Mouse (Mus musculus) hindbrain, embryonic 11.5 days (tissue): ENCODE measurements at regions not wholly inside any gene's neighbourhood (a gene's known extent, or its start where the extent isn't known, plus 50 kb on each side); places are given as distances from the start of the nearest gene placed in this dataset.

Experiments
- ATAC-seq: fragments of 200-750 bp; cut with Nextera tagmentation; 2 replicates; pipeline ENCODE4 v1.8.0; 2017; ENCODE audit warnings: mild to moderate bottlenecking, moderate TSS enrichment, moderate library complexity; ENCODE audit not compliant: low FRiP score
- DNase-seq: peaks from one replicate; pipeline ENCODE4 v3.0.0-alpha.2; 2015; ENCODE audit warnings: low spot score
- H3K27ac ChIP-seq: fragments of 300-500 bp; sonication (generic); 2 replicates; pipeline ENCODE4 v1.5.1; 2014; ENCODE audit warnings: mild to moderate bottlenecking, low read depth, low read length
- H3K27me3 ChIP-seq: fragments of 300-500 bp; sonication (generic); 2 replicates; pipeline ENCODE4 v1.6.1; 2014; ENCODE audit warnings: mild to moderate bottlenecking, low read length, moderate library complexity, mixed read lengths; ENCODE audit not compliant: control insufficient read depth, insufficient read depth
- H3K36me3 ChIP-seq: fragments of 300-500 bp; sonication (generic); 2 replicates; pipeline ENCODE4 v1.6.1; 2014; ENCODE audit warnings: mild to moderate bottlenecking, low read length, moderate library complexity, mixed read lengths; ENCODE audit not compliant: control insufficient read depth, insufficient read depth
- H3K4me1 ChIP-seq: fragments of 300-500 bp; sonication (generic); replicated peaks from 2 replicates; pipeline ENCODE4 v1.6.1; 2014; ENCODE audit warnings: low read length, mixed read lengths; ENCODE audit not compliant: control insufficient read depth, insufficient read depth
- H3K4me2 ChIP-seq: fragments of 300-500 bp; sonication (generic); replicated peaks from 2 replicates; pipeline ENCODE4 v1.6.1; 2014; ENCODE audit warnings: mild to moderate bottlenecking, low read depth, low read length
- H3K4me3 ChIP-seq: fragments of 300-500 bp; sonication (generic); 2 replicates; pipeline ENCODE4 v1.5.1; 2014; ENCODE audit warnings: low read depth, low read length
- H3K9ac ChIP-seq: fragments of 300-500 bp; sonication (generic); 2 replicates; pipeline ENCODE4 v1.6.1; 2014; ENCODE audit warnings: low read depth, low read length
- H3K9me3 ChIP-seq: fragments of 300-500 bp; sonication (generic); 2 replicates; pipeline ENCODE4 v1.6.1; 2016; ENCODE audit warnings: low read length; ENCODE audit not compliant: control insufficient read depth
- WGBS: fragments of 180-500 bp; shearing (Covaris S2); extraction: QIAGEN DNeasy Blood & Tissue Kit; methylation state at CpG from one replicate; pipeline ENCODE4 v1.1.7; 2014; 5-methylcytosine and 5-hydroxymethylcytosine counted together

DNA sequence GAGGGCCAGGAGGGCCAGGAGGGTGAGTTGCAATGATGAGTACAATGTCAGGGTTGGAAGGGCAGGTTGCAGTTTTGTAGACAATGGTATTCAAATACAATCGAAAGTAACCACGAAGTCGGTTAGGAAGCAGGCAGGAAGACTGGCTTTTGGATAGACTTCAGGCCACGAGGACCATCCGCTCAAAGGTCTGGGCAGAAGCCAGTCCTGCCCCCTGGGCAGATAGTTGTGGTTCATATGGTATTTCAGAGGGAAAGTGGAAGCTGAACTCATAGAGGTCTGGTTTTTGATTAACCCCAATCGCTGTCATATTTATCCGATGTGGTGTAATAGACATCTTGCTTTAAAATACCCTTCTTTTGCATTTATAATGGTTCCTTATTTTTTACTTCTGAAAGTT lies 255.2 kb downstream of the Gm11077 start:
- Histone ChIP-seq H3K4me1 (no peaks in the 10 kb centered on the region), H3K9ac (no peak overlapping the region), H3K27me3 (no peaks in the 10 kb centered on the region), H3K4me3 (no peak overlapping the region), H3K4me2 (no peak overlapping the region), H3K9me3 (no peaks in the 10 kb centered on the region), H3K36me3 (no peaks in the 10 kb centered on the region), H3K27ac (no peak overlapping the region)
- ATAC-seq (no peak), DNase-seq (no peak)
- 97% methylated on average over 7 of the region's 7 CpGs for WGBS

DNA sequence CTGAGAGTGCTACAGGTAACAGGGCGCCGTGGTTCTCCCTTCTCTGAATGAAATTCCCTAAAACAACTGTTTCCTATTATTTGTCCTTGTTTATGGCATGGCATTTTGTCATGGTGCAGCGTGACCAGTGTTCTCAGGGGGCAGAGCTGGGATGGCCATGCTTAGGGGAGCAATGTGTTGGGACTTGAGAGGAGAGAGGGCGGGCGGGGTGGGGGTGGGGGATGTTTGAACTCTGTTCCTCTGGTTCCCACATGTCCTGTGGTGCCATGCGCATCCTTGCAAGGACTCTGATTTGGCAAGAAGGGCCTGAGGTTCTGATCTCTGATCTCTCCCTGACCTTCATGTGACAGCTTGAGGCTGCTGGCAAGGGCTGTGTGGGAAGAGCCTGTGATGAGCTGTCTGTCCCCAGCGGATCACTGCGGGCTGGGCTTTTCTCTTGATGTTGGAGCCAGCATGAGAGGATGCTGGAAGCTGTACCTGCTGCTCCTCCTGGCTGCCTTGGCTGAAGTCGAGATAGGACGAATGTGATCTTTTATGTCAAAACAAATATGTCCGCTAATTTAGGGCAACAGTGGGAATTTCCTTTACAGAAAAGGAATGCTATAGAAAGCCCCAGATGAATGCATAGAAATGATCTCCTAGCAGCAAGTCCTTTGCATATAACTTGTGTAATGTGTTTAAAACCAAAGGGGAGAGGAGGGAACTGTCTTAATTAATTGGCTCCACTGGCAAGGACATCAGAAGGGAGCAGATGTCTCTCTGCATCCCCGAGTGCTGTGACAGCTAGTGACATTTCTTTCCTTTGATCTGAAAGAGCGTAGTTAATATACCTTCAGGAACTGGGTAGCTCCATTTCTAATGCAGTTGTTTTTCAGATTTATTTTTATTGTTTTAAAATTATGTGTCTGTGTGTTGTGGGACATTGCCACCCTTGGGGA lies 255.2 kb upstream of the Pde3a start:
- no peaks in the 10 kb centered on the region for H3K27me3 ChIP-seq
- H3K36me3 ChIP-seq: no peaks in the 10 kb centered on the region
- no peak overlapping the region for H3K27ac ChIP-seq
- ATAC-seq (peak; percentile 57), DNase-seq (no peak)
- H3K4me3 ChIP-seq: no peak overlapping the region
- H3K9me3 ChIP-seq: no peaks in the 10 kb centered on the region
- 73% methylated on average over 13 of the region's 13 CpGs for WGBS
- no peaks in the 10 kb centered on the region for H3K4me1 ChIP-seq
- no peak overlapping the region for H3K9ac ChIP-seq
- H3K4me2 ChIP-seq: no peak overlapping the region

DNA sequence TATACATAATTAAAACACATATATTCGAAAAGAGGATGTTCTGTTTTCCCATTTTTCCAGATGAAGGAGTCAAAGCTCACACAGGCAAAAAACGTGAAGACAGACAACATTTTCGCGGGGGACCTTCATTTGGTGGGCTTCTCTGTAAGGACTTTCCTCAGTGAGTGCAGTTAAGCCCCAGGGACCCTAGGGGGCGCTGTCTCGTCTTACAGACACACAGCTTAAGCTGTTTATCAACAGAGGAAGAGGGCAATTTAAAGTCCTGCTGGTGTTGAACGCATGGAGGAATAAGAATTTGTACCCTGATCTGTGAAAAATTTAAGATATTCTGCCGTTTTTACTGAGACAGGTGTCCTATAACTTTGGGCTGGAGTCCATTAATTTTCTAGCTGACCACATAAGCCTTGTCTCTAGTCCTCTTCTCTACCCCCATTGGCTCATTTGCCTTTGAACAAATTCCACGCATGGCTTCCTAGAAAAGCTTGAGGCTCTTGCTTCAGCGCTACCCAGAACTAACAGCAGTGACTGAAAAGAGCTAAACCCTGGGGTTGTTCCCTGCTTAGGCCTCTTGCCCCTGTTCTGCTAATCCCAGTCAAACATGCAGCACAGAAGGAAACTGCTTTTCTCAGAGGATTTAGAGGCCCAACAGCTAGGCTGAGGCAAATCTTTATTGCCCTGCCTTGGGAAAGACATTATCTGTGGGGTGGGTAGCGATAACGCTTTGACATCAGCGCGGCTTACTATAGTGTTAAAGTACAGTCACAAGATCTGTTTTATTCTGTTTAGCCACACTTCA lies 253.5 kb upstream of the Pde3a start:
- 76% methylated on average over 14 of the region's 14 CpGs for WGBS
- Histone ChIP-seq H3K9ac (no peak overlapping the region), H3K27me3 (no peaks in the 10 kb centered on the region), H3K4me2 (no peak overlapping the region), H3K9me3 (no peaks in the 10 kb centered on the region), H3K27ac (no peak overlapping the region), H3K36me3 (no peaks in the 10 kb centered on the region), H3K4me1 (no peaks in the 10 kb centered on the region), H3K4me3 (no peak overlapping the region)
- ATAC-seq (no peak), DNase-seq (peak; percentile 46)

DNA sequence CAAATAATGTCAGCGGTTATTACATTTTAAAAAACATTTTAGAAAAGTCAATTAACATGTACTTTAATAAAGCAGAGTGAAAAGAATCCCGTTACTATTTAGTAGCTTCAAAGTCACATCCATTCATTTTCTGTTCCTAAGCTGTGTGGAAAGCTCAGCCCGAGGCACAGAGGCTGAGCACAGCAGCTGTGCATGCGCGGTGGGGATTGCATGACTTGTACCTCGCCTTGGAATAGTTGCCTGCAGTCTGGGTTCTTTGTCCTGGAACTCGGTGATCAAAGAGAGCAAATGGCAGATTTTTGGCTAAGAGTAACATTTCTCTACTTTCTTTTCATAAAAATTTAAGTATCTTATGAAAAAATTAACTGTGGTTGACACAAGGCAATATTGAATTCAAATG lies 251.0 kb upstream of the Pde3a start:
- ATAC-seq (no peak), DNase-seq (no peak)
- Histone ChIP-seq H3K4me3 (no peak overlapping the region), H3K27ac (no peak overlapping the region), H3K4me1 (no peaks in the 10 kb centered on the region), H3K27me3 (no peaks in the 10 kb centered on the region), H3K9me3 (no peaks in the 10 kb centered on the region), H3K9ac (no peak overlapping the region), H3K36me3 (no peaks in the 10 kb centered on the region), H3K4me2 (no peak overlapping the region)
- WGBS: 92% methylated on average over 7 of the region's 7 CpGs

DNA sequence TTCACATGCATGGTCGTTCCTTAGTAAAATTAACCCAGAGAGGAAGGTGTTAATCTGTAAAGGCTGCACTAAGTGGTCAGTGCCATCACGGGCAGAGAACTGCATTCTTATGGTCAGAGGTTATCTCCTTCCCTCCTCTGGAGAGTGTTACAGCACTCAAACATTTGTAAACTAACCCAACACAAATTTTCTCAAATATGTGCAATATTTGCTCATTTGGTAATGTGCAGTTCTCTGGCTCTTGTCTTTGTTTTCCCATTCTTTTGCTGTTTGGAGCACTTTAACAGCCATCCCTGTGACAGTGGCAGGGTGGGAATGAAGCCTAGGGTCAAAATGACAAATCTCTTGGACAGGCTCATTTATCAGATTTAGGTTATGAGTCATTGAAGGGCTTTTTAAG lies 248.5 kb upstream of the Pde3a start:
- no peaks in the 10 kb centered on the region for H3K27me3 ChIP-seq
- H3K4me1 ChIP-seq: no peaks in the 10 kb centered on the region
- no peaks in the 10 kb centered on the region for H3K36me3 ChIP-seq
- no peaks in the 10 kb centered on the region for H3K9me3 ChIP-seq
- no peak overlapping the region for H3K4me3 ChIP-seq
- ATAC-seq (no peak), DNase-seq (no peak)
- WGBS: 66% methylated on average over 2 of the region's 2 CpGs
- no peak overlapping the region for H3K27ac ChIP-seq
- no peak overlapping the region for H3K9ac ChIP-seq
- no peak overlapping the region for H3K4me2 ChIP-seq

DNA sequence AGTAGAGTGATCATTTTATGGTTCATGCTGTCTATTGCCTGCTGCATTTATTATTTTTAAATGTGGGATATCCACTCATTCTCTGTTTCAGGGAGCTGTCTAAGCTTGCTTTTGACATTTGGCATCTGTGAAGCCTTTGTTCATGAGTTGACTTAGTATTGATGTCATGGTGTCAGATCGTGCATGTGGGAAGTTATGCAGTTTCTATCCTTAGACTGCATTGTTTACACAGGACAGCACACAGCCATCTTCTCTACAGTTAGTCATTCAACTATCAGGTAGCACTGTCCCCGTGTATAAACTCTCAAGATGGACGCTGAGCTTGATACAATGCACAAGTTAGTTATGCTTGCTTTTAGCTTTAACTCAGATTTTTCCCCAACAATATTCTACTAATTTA lies 247.8 kb upstream of the Pde3a start:
- H3K36me3 ChIP-seq: no peaks in the 10 kb centered on the region
- H3K9me3 ChIP-seq: no peaks in the 10 kb centered on the region
- DNase-seq: no peak
- H3K27me3 ChIP-seq: no peaks in the 10 kb centered on the region
- no peaks in the 10 kb centered on the region for H3K4me1 ChIP-seq
- no peak overlapping the region for H3K4me3 ChIP-seq
- H3K4me2 ChIP-seq: no peak overlapping the region
- no peak for ATAC-seq
- 83% methylated on average over 3 of the region's 3 CpGs for WGBS
- H3K9ac ChIP-seq: no peak overlapping the region
- no peak overlapping the region for H3K27ac ChIP-seq

DNA sequence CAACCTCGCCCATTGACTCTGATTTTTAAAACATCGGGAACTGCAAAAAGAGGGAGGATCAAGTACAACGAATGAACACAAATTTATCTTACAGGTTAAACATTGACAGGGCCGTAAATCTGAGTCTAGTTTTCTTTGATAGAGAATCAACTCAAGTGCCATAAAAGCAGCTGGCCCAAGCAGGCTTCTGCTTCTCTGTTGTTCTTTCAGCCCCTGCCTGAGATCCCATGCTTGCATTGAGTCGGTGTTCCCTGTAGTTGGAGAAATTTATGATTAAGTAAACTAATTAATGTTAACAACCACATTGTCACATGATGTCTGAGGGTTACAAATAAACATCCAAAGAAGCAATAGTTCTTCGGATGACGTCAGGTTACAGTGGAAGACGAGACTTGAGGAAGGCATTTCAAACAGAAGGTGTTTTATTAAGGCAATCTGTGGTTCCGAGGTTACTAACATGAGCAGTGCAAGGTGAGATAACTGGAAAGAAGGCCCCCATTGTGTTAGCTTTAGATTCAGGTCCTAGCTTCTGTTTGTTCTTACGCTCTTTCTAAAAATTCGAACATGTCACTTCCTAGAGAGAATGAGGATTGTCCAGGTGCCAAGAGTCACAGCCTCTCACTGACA lies 233.9 kb upstream of the Pde3a start:
- H3K4me2 ChIP-seq: no peak overlapping the region
- no peak overlapping the region for H3K9ac ChIP-seq
- no peaks in the 10 kb centered on the region for H3K27me3 ChIP-seq
- ATAC-seq (no peak), DNase-seq (no peak)
- H3K27ac ChIP-seq: no peak overlapping the region
- H3K36me3 ChIP-seq: no peaks in the 10 kb centered on the region
- H3K4me1 ChIP-seq: no peaks in the 10 kb centered on the region
- 89% methylated on average over 11 of the region's 11 CpGs for WGBS
- H3K4me3 ChIP-seq: no peak overlapping the region
- H3K9me3 ChIP-seq: no peaks in the 10 kb centered on the region

DNA sequence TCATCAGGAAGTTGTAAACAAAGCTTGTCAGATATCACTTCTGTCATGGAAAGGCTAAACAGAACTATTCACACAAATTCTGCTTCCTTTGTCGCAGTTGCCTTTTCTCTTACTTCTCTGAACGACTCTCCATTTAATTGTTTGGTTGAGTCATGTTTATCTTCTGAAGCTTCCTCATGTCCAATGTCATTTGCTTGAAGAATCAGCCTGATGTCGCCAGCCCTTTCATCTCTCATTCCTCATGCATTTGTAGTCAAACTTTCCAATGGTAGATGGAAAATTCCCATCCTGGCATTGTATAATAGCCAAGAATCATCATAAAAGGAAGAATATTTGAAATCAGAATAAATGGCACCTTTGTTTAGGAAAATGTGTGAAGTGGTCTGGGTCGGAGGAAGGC lies 225.6 kb upstream of the Pde3a start:
- H3K27ac ChIP-seq: no peak overlapping the region
- no peak overlapping the region for H3K4me2 ChIP-seq
- no peaks in the 10 kb centered on the region for H3K9me3 ChIP-seq
- H3K4me3 ChIP-seq: no peak overlapping the region
- WGBS: 83% methylated on average over 4 of the region's 4 CpGs
- ATAC-seq: no peak
- H3K4me1 ChIP-seq: no peaks in the 10 kb centered on the region
- no peak overlapping the region for H3K9ac ChIP-seq
- H3K27me3 ChIP-seq: no peaks in the 10 kb centered on the region
- H3K36me3 ChIP-seq: no peaks in the 10 kb centered on the region
- DNase-seq: no peak
